Mouse (Mus musculus): ENCODE measurements around the gene Sik3.

DNA sequence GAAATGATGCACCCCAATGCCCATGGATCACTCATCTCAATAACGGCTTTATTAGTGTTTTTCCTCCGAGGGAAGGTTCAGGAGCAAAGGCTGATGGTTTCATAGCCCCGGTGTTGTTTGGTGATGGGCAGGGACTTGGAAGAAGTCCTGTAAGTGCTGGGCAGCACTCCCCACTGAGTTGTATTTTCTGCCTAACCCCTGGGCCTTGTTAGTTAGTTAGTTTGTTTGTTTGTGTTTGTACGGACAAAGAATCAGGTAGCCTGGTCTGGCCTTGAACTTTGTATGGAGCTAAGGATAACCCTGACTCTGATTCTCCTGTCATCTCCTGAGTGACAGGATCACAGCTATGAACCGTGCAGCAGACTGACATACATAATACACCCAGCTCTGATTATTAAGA is 74.8 kb downstream of the Sik3 start:
- TF ChIP-seq CTCF (IDR thresholded peaks at IDR 0.05; ENCODE audit: low read depth, low read length), result no peak
- no peak for TF ChIP-seq POLR2A (IDR thresholded peaks at IDR 0.05; ENCODE audit: extremely low read depth, insufficient read depth, low read length)
